Mouse (Mus musculus): ENCODE data around the gene Fopnl. TPM values are rescaled to one million over a fixed set of nuclear protein-coding genes. Genes with fewer than 3 reads are reported as not detected.

Fopnl gene
- total RNA-seq, 2 experiments from 2014 or later, result 46.8 to 53.2 TPM

DNA sequence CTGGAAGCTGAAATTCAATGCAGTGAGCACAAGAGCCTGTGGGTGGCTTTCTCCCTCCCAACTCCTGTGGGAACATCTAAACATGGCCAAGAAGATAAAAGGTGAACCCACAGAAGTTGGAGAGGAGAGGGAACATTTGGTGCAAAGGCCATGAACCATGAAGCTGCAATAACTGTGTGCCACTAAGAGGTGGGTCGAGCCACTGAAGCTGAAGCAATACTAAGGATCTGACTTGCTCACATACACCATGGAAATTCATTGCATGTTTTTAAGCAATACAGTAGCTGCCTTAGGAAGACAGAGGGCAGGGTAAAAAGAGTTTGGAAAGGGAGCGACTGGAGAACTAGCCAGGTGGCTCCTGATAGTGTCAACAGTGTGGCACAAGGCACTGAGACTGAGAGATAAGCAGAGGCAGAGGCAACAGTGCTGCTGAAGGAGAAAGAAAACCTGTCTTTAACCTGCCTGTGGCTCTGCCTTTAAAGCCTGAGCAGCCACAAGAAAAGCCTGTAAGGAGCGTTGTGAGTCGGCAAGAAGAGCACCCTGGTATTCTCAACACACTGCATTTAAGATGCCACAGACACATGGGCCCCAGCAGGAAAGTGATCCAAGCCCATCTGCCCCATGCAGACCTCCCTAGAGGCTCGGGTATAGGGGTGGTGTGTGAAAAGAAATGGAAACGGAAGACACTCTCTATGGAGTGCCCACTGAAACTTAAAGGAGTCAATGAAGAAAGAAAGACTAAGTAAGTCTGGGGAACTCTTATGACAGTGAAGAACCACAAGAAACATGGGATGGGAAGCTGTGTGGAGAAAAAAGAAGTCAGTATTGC lies 8.7 kb downstream of the Fopnl start:
- no peak for DNase-seq (ENCODE audit: low spot score in 2 of 2)

DNA sequence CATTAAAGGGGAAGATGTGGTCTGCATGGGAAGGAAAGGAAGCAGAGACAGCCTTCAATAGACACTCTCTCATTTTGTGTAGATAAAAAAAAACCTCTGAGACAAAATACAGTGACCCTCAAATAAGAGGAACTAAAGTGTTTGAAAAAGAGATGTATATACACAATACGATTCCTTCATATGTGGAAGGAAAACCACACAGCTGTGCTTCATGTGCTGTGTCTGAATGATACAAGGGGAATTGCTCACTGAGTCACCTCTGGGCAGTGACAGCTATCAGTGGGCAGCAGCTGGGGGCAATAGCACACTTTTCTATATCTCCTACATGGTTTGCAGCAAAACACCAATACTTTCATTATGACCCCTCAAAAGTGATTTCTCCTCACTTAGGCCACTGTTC lies 9.8 kb downstream of the Fopnl start:
- DNase-seq (ENCODE audit: low spot score in 2 of 2), result no peak

DNA sequence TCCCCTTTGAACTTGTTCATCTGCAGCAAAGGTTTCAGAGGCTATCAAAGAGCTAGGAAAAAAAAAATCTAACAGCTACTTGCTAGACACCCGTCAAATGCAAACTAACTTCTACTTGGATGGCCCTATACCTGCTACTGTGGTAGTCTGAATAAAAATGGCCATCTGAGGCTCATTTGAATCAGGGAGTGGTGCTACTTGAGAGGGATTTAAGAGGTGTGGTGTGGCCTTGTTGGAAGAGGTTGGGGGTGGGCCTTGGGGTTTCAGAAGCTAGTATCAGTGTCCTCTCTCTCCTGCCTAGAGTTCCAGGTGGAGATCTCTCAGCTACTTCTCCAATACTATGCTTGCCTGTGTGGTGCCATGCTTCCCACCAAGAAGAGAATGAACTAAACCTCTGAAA lies 10.8 kb downstream of the Fopnl start:
- DNase-seq (ENCODE audit: low spot score in 2 of 2), result no peak

GRCm38 (mm10) chr16:14304791-14305190 lies 12.4 kb downstream of the Fopnl start:
- DNase-seq (ENCODE audit: low spot score in 2 of 2), result no peak

- DNase-seq (ENCODE audit: low spot score in 2 of 2), result peak in 1 of 2 experiments; percentile 15
Observed at GRCm38 (mm10) chr16:14303676-14304075, 13.5 kb downstream of the Fopnl start.

GRCm38 (mm10) chr16:14303148-14303547 lies 14.1 kb downstream of the Fopnl start:
- no peak for DNase-seq (ENCODE audit: low spot score in 2 of 2)

DNA sequence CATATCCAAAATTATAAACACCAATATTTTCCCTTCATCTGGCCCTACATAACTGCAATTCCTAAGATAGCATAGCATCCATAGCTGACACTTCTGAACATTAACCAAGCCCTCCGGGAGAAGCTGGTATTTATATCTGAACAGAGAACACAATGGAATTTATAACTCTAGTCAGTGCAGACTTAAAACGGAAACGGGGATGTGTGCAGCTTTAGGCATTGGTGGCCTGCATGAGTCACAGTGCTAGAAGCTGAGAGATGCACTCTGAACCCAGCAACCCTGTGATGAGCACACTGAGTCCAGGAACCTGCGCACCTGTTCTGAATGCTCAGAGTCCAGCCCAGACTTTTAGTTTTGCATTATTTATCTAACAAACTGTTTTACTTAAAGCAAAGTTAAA lies 18.7 kb downstream of the Fopnl start:
- DNase-seq (ENCODE audit: low spot score in 2 of 2), result no peak

GRCm38 (mm10) chr16:14297746-14298145 lies 19.5 kb downstream of the Fopnl start:
- DNase-seq (ENCODE audit: low spot score in 2 of 2), result no peak

DNA sequence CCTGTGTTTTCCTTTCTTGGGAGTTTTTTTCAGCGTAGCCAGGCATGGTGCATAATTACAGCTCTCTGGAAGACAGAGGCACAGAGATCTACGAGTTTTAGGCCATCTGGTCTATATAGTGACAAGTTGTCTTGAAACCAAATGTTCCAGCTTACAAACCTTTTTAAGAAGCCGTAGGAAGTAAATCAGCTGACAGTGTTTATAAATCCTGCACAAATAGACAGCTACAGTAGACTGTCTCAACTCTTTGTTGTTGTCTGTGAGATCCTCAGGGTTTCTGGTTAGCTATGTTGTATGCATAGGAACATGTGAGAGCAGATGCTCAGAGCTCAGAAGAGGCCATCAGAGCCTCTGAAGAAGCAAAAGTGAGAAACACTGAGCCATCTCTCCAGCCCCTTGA lies 20.1 kb downstream of the Fopnl start:
- no peak for DNase-seq (ENCODE audit: low spot score in 2 of 2)

DNA sequence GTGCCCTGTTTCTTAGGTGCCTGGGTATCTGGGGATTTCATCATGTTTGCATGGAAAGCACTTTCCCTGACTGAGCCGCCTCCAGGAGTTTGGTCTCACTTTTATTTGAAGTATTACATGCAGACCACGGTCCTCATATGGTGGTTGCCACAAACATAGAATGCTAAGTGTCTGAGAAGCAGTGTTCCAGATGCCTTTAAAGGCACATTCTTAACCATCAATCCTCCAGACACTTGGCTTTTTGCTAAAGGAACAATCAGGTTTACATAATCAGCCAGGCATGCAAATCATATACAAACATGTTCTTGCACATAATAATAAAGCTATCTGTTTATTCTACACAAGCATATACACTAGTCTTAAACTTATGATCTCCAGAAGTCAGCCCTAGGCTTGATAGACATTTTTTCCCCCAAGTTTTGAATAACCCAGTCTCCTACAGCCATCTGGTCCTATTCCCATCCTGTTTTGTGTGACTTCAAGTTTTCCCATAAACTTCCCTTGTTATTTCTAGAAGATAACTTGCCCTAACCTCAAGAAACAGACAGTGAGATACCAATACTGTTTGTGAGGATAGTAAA lies 20.6 kb downstream of the Fopnl start:
- DNase-seq (ENCODE audit: low spot score in 2 of 2), result no peak

- no peak for DNase-seq (ENCODE audit: low spot score in 2 of 2)
Observed at GRCm38 (mm10) chr16:14295291-14295690, 21.9 kb downstream of the Fopnl start.

DNA sequence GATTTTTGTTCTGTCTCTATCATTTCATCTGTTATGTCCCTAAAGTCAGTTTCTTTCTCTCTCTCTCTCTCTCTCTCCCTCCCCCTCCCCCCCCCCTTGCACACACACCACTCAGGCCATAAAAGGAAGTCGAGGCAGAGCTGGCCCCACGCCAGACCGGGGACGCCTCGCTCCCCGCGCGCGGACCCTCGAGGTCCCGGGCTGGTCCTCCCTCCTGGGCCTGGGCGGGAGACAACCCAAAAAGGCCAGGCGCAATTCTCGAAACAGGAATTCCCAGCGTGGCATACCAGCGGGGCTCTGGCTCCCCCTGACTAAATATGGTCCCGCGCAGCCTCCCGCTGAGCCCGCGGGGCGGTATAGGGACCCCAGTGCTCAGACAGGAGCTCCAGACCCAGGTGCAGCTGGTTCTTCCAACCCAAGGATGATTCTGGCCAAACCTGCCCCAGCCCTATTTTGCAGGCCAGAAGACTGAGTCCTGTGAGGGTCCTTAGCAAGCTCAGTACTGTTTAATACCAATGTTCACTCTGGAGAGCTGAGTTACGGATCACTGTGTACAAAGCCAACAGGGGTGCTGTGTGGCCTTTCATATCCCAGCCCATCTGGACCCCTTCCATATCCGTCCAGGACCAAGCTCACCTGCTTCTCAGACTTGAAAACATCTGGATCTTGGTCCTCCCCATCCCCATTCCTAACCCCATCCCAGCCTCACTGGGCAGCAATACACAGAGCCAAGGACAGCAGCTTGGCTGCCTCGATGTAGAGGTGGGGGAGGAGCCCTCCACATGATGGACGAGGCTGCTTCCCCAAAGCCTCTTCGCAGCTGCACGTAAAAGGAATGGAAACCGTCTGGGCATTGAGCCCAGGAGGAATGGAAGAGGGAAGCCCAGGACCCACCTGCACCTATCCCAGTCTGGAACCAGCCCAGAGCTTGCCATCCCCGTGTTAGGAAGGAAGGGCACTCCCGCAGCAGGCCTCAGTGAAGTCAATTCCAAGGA lies 24.7 kb downstream of the Fopnl start:
- DNase-seq (ENCODE audit: low spot score in 2 of 2), result peak in 1 of 2 experiments; percentile 32

DNA sequence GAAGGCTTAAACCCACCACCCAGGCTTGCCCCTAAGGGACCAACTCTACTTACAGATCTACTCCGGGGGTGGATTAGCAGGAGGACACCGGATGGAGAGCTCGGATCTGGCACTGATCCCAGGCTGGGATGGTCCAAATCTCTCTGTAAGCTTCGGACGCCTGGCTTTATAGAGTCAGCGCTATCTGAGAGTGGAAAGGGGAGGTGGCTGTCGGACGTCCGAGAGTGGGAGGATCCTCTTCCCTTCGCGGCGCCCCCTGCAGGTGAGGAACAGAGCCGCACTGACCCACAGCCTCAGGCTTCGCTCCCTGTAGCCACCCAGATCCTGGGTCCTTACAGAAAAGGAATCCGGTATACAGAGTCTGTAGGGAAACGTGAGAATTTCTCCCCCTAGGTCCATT lies 26.0 kb downstream of the Fopnl start, which contains the start of gene Myh11:
Gene Myh11, minus strand, starts transcription at position 150 of the 400 bp plus-strand sequence.
- DNase-seq (ENCODE audit: low spot score in 2 of 2), result peak; percentile 65 to 76

- DNase-seq (ENCODE audit: low spot score in 2 of 2), result no peak
Observed at GRCm38 (mm10) chr16:14272374-14272965, 44.7 kb downstream of the Fopnl start.

DNA sequence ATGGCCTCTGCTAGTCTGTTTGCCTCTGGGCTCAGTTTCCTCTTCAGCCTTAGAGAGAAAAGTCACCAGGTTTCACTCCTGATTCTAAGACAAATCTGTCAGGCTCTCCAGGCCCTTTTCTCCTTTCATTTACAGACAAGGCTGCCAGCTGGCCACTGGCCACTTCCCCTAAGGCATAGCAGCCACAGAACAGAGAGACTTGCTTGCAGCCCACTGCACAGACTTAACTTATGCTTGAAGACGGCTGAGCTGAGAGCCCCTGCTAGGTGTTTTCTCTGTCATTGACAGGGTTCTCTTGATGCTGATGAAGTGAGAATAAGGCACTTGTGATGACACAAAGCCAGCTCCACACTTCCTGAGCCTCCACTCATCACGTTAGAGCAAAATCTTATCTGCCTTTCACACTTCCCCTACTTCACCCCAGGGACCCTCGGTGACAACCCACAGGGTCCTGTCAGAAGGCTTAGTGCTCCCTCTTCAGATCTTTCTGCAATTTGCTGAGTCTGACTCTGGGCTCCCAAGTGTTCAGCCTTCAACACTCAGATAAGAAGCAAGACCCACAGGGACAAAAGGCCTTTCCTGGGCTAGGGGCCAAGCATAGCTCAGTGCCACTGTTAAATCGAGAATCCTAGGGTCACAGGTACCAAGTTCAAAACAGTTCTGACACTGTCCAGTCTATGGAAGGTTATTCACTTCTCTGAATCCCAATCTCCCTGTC lies 51.8 kb downstream of the Fopnl start:
- DNase-seq (ENCODE audit: low spot score in 2 of 2), result no peak

DNA sequence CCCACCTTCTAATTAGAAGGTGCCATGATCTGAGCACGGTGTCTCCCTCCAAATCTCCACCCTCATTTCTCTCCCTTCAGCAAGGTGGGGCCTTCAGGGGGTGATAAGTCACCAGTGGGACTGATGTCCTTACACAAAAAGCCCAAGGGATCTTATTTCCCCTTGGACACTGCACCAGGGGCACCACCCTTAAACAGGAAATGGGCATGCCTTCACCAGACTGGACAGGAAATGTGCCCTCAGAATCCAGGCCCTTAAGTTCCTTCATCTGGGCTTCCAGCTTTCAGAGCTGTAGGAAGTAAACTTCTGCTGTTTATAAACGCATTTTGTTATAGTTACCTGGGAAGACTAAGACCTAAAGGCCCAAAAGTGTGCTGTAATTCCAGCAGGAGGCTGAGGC lies 52.7 kb downstream of the Fopnl start:
- DNase-seq (ENCODE audit: low spot score in 2 of 2), result no peak

GRCm38 (mm10) chr16:14263241-14263640 lies 54.0 kb downstream of the Fopnl start:
- DNase-seq (ENCODE audit: low spot score in 2 of 2), result no peak

DNA sequence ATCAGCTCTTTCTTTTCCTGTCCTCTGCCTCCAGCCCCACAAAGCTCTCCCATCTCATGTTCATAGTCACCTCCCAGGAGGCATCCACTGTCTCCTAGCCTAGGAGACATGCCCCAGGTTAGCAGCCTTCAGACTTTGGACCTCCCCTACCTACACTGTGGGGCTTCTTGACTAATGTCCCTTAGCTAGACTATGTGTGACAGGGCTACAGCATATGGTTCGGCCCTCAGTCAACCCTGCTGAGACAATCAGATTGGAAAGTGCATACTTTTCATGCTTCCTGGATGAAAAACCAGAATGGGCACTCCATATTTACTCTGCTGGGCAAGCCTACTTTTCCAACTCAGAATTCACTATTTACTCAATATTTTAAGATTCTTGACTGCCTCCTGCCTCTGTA lies 54.8 kb downstream of the Fopnl start:
- no peak for DNase-seq (ENCODE audit: low spot score in 2 of 2)

DNA sequence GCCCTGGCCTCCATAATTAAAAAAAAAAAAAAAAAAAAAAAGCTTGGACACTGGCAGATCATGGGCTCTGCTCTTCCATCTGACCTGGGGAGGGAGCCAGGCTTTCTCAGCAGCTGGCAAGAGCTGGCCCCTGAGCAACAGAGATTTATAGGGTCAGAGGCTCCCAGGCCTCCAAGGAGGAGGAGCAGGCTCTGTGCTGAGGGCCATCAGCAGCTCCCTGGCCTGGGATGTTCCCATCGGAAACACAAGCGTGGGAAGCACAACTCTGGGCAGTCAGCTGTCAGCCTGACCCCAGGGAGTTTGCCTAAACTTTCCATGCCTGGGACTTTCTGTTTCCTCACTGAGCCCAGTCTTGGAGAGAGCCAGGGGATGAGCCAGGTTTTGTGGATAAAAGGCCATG lies 58.3 kb downstream of the Fopnl start:
- peak in 1 of 2 experiments; percentile 17 for DNase-seq (ENCODE audit: low spot score in 2 of 2)

GRCm38 (mm10) chr16:14253586-14253985 lies 63.6 kb downstream of the Fopnl start:
- no peak for DNase-seq (ENCODE audit: low spot score in 2 of 2)
